Mouse (Mus musculus) Muller cell, postnatal 12 days (primary cell): ENCODE measurements around the gene Supt20.
"Not testable (repeated sequence)": the region's sequence is repeated elsewhere in the genome, so short reads cannot be mapped to it uniquely, and the experiment has no call there.

Experiments
- DNase-seq: peaks from one replicate; pipeline ENCODE4 v3.0.0-alpha.2; 2015; ENCODE audit errors: inconsistent ontology term

The Supt20 gene

GRCm38 (mm10) chr3:54699759-54700301 is 7.2 kb downstream of the Supt20 start:
- DNase-seq: no peak

GRCm38 (mm10) chr3:54704106-54704505 is 11.5 kb downstream of the Supt20 start:
- DNase-seq: not testable (repeated sequence)

GRCm38 (mm10) chr3:54708972-54709371 is 16.4 kb downstream of the Supt20 start:
- DNase-seq: no peak

GRCm38 (mm10) chr3:54714253-54714652 is 21.6 kb downstream of the Supt20 start, which contains the start of gene Gm21958:
TSS of gene Gm21958 (minus strand) at chr3:54714353.
- DNase-seq: no peak

- peak; percentile 55 for DNase-seq
These were observed 22.9 kb downstream of the Supt20 start for GRCm38 (mm10) chr3:54715461-54715860.

GRCm38 (mm10) chr3:54717348-54717747 is 24.7 kb downstream of the Supt20 start:
- DNase-seq: no peak

- DNase-seq: no peak
These were observed 26.3 kb downstream of the Supt20 start for GRCm38 (mm10) chr3:54718947-54719346.

- no peak for DNase-seq
These were observed 31.3 kb downstream of the Supt20 start for GRCm38 (mm10) chr3:54723741-54724500.

GRCm38 (mm10) chr3:54725344-54725743 is 32.7 kb downstream of the Supt20 start:
- DNase-seq: no peak

GRCm38 (mm10) chr3:54727588-54727987 is 35.0 kb downstream of the Supt20 start:
- no peak for DNase-seq

- DNase-seq: no peak
These were observed 35.5 kb downstream of the Supt20 start for GRCm38 (mm10) chr3:54728100-54728499.

- DNase-seq: no peak
These were observed 39.1 kb downstream of the Supt20 start for GRCm38 (mm10) chr3:54731626-54732150.

- DNase-seq: no peak
These were observed 39.8 kb downstream of the Supt20 start for GRCm38 (mm10) chr3:54732371-54732770.

- peak; percentile 95 for DNase-seq
These were observed 42.0 kb downstream of the Supt20 start for GRCm38 (mm10) chr3:54734411-54735246.

- peak; percentile 91 for DNase-seq
These were observed 42.8 kb downstream of the Supt20 start, which contains the start of the genes Exosc8 and Alg5 for GRCm38 (mm10) chr3:54735247-54736046. TSS of gene Exosc8 (minus strand) at chr3:54735393. TSS of gene Alg5 (plus strand) at chr3:54735539.

- no peak for DNase-seq
These were observed 43.7 kb downstream of the Supt20 start for GRCm38 (mm10) chr3:54736101-54736927.

- no peak for DNase-seq
These were observed 44.7 kb downstream of the Supt20 start for GRCm38 (mm10) chr3:54737317-54737716.

- DNase-seq: no peak
These were observed 49.4 kb downstream of the Supt20 start for GRCm38 (mm10) chr3:54741965-54742364.

GRCm38 (mm10) chr3:54745799-54746198 is 53.2 kb downstream of the Supt20 start:
- DNase-seq: no peak

GRCm38 (mm10) chr3:54753411-54753810 is 60.8 kb downstream of the Supt20 start:
- DNase-seq: peak; percentile 24
